Mouse (Mus musculus): ENCODE measurements around the gene Kcnh5. TPM values are rescaled to one million over a fixed set of nuclear protein-coding genes. Genes with fewer than 3 reads are reported as not detected.

Kcnh5 gene
- polyA plus RNA-seq, 1 experiment = 0.14 TPM

DNA sequence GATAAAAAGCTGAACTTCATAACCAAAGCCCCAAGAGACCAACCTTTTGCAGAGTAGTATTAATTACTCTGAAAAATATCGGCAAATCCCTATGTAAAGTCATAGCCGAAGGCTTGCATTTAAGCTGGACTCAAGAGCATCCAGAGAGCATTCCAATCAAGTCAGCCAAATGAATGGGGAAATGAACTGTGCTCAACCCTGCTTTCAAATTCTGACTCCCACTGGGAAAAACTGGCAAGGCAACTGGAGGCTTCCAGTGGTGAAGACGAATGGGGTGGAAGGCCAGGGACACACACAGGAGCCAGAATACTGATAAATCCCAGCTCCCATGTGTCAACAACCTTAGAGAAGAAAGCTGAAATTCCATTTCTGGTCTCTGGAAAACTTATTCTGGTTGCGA, 115.4 kb downstream of the Kcnh5 start:
- Histone ChIP-seq H3K4me1 (ENCODE audit: control insufficient read depth, insufficient read depth, low read length) (no peaks in the 10 kb centered on the region), H3K36me3 (ENCODE audit: control insufficient read depth, insufficient read depth, low read length) (no peaks in the 10 kb centered on the region), H3K27me3 (ENCODE audit: control insufficient read depth, insufficient read depth, low read length) (no peaks in the 10 kb centered on the region), H3K27ac (ENCODE audit: control insufficient read depth, insufficient read depth, low read depth, low read length) (no peak overlapping the region), H3K4me3 (ENCODE audit: control insufficient read depth, low read depth, low read length) (no peak overlapping the region)
- TF ChIP-seq POLR2A (IDR thresholded peaks at IDR 0.05; ENCODE audit: control insufficient read depth, low read depth, low read length) (no peak), CTCF (IDR thresholded peaks at IDR 0.05; ENCODE audit: control insufficient read depth, insufficient read depth, insufficient replicate concordance, low read depth, low read length) (no peak)

DNA sequence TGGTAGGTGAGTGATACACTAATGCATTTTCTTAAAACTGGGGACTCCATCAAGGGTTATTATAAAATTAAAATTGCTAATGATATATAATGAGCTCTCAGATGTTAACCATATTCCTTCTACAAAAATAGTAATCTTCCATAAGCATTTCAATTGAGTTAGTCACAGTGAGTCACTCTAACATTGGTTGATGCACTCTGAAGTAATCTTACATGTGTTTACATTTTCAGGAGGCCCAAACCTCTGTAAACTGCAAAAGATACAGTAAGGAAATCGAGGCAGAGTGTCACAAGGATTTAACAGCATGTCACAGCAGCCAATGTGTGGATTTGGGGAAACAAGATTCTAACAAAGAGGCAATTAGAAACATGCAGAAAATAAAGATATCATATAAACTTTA, 123.4 kb downstream of the Kcnh5 start:
- H3K4me3 ChIP-seq (ENCODE audit: control insufficient read depth, low read depth, low read length) = no peak overlapping the region
- no peak overlapping the region for H3K27ac ChIP-seq (ENCODE audit: control insufficient read depth, insufficient read depth, low read depth, low read length)
- H3K36me3 ChIP-seq (ENCODE audit: control insufficient read depth, insufficient read depth, low read length) = no peaks in the 10 kb centered on the region
- no peaks in the 10 kb centered on the region for H3K4me1 ChIP-seq (ENCODE audit: control insufficient read depth, insufficient read depth, low read length)
- H3K27me3 ChIP-seq (ENCODE audit: control insufficient read depth, insufficient read depth, low read length) = no peaks in the 10 kb centered on the region
- TF ChIP-seq POLR2A (IDR thresholded peaks at IDR 0.05; ENCODE audit: control insufficient read depth, low read depth, low read length) (no peak), CTCF (IDR thresholded peaks at IDR 0.05; ENCODE audit: control insufficient read depth, insufficient read depth, insufficient replicate concordance, low read depth, low read length) (no peak)

DNA sequence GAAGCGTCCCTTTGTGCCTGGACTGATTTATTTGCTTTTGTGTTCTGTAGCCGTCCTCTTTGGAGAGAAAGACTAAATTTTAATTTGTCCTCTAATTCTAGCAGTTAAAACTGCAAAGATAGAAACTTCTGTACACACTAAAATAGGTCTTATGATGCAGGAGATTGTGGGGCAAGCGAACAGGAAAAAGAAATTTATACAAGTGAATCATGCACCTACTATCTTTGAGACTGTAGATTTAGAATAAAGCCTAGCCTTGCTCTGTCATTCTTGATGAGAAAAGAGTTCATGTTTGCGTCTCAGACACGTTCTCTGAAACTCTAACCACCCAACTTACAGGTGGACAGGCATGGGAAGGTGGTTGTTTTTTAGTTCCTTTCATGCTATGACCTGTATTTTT, 140.4 kb downstream of the Kcnh5 start:
- no peaks in the 10 kb centered on the region for H3K36me3 ChIP-seq (ENCODE audit: control insufficient read depth, insufficient read depth, low read length)
- no peak overlapping the region for H3K4me3 ChIP-seq (ENCODE audit: control insufficient read depth, low read depth, low read length)
- H3K4me1 ChIP-seq (ENCODE audit: control insufficient read depth, insufficient read depth, low read length) = no peaks in the 10 kb centered on the region
- no peaks in the 10 kb centered on the region for H3K27me3 ChIP-seq (ENCODE audit: control insufficient read depth, insufficient read depth, low read length)
- H3K27ac ChIP-seq (ENCODE audit: control insufficient read depth, insufficient read depth, low read depth, low read length) = no peak overlapping the region
- TF ChIP-seq CTCF (IDR thresholded peaks at IDR 0.05; ENCODE audit: control insufficient read depth, insufficient read depth, insufficient replicate concordance, low read depth, low read length) (no peak), POLR2A (IDR thresholded peaks at IDR 0.05; ENCODE audit: control insufficient read depth, low read depth, low read length) (no peak)

DNA sequence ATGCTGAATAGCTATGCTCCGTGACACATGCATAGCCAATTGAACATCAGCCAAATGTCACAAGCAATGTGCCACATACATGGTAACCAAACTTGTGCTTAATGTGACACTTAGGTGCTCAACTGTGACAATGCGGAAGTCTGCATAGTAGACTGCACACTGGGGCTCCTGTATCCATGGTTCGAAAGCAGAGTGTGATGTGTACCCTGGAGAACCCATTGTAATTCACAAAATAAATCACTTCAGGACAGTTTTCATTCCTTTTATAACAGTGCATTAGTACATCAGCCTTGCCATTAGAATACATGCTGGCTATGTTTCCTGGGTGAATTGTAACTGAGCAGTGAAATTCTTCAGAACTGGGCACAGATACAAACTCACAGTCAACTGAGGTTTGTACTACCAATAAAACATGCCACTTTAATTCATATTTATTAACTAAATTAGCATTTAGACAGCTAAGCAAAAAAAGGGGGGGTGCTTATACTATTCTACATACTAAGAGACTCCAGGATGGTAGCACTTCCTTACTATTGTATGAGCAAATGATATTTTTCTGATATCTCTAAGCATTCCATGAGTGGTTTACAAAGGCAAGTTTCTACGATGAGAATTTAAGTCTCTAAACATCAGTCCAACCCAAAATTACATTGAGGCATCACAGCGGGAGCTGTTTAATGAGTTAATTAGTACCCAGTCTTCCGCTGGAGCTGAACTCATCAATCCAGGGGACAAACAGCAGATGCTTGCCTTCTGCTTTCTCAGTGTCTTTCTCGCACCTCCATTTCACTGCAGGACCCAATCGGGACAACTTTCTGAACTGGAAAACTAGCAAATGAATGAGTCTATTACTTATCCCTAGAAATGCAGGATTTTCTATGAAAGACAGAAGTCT, 144.9 kb downstream of the Kcnh5 start:
- Histone ChIP-seq H3K27ac (ENCODE audit: control insufficient read depth, insufficient read depth, low read depth, low read length) (no peak overlapping the region), H3K4me1 (ENCODE audit: control insufficient read depth, insufficient read depth, low read length) (no peaks in the 10 kb centered on the region), H3K27me3 (ENCODE audit: control insufficient read depth, insufficient read depth, low read length) (no peaks in the 10 kb centered on the region), H3K36me3 (ENCODE audit: control insufficient read depth, insufficient read depth, low read length) (no peaks in the 10 kb centered on the region), H3K4me3 (ENCODE audit: control insufficient read depth, low read depth, low read length) (no peak overlapping the region)
- TF ChIP-seq POLR2A (IDR thresholded peaks at IDR 0.05; ENCODE audit: control insufficient read depth, low read depth, low read length) (no peak), CTCF (IDR thresholded peaks at IDR 0.05; ENCODE audit: control insufficient read depth, insufficient read depth, insufficient replicate concordance, low read depth, low read length) (no peak)

DNA sequence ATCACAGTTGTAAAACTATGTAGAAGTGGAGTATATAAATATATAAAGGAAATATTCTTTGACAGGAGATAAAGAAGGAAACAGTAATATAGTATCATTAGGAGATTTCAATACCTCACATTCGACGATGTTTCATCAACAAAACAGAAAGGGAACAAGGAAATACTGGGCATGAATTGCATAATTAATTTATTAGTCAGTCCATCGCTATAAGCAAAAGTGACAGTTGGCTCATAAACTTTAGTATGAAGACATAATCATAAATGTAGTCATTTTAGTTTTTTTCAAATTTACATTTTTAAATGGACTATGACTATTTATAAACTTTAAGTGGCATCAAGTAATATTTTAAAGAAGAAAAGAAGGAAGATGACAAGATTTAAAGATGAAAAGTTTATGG, 205.9 kb downstream of the Kcnh5 start:
- no peak overlapping the region for H3K4me3 ChIP-seq (ENCODE audit: control insufficient read depth, low read depth, low read length)
- no peaks in the 10 kb centered on the region for H3K27me3 ChIP-seq (ENCODE audit: control insufficient read depth, insufficient read depth, low read length)
- no peaks in the 10 kb centered on the region for H3K36me3 ChIP-seq (ENCODE audit: control insufficient read depth, insufficient read depth, low read length)
- H3K4me1 ChIP-seq (ENCODE audit: control insufficient read depth, insufficient read depth, low read length) = no peaks in the 10 kb centered on the region
- H3K27ac ChIP-seq (ENCODE audit: control insufficient read depth, insufficient read depth, low read depth, low read length) = no peak overlapping the region
- TF ChIP-seq POLR2A (IDR thresholded peaks at IDR 0.05; ENCODE audit: control insufficient read depth, low read depth, low read length) (no peak), CTCF (IDR thresholded peaks at IDR 0.05; ENCODE audit: control insufficient read depth, insufficient read depth, insufficient replicate concordance, low read depth, low read length) (no peak)

DNA sequence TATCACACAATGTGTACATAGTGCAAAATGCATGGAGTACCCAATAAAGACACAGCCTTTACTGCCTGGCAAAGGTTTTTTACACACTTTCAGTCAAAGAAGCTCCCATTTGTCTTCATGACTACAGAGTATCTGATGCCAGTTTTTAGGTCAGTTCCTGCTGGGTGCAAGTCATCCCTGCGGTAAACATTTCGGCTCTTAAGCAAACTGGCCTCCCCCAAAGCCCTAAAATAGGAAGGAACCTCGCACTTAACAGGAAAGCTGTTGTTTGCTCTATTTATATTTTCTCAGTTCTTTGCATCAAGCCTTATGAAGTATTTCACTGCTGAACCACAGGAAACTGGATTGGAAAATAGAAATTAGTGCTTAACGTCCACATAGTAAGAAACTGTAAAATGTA, 207.7 kb downstream of the Kcnh5 start:
- H3K27me3 ChIP-seq (ENCODE audit: control insufficient read depth, insufficient read depth, low read length) = no peaks in the 10 kb centered on the region
- no peak overlapping the region for H3K4me3 ChIP-seq (ENCODE audit: control insufficient read depth, low read depth, low read length)
- H3K4me1 ChIP-seq (ENCODE audit: control insufficient read depth, insufficient read depth, low read length) = no peaks in the 10 kb centered on the region
- TF ChIP-seq POLR2A (IDR thresholded peaks at IDR 0.05; ENCODE audit: control insufficient read depth, low read depth, low read length) (no peak), CTCF (IDR thresholded peaks at IDR 0.05; ENCODE audit: control insufficient read depth, insufficient read depth, insufficient replicate concordance, low read depth, low read length) (no peak)
- no peaks in the 10 kb centered on the region for H3K36me3 ChIP-seq (ENCODE audit: control insufficient read depth, insufficient read depth, low read length)
- no peak overlapping the region for H3K27ac ChIP-seq (ENCODE audit: control insufficient read depth, insufficient read depth, low read depth, low read length)

DNA sequence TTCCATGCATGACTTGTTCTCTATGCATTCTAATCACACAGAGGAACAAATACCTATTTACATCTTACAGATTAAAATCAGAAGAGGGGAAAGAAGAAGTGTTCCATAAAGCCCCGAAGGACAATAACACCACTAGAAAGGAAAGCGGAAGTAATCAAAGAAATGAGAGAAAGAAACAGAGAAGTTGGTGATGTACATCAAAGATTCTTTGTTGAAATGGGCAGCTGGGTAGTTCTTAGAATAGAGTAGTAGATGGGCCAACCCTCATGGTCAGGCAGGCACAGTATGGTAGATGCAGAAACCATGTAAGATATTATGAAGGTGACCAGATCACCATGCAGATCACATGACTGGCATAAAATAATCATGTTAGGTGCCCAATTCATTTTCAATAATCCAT, 210.9 kb downstream of the Kcnh5 start:
- no peaks in the 10 kb centered on the region for H3K27me3 ChIP-seq (ENCODE audit: control insufficient read depth, insufficient read depth, low read length)
- no peaks in the 10 kb centered on the region for H3K4me1 ChIP-seq (ENCODE audit: control insufficient read depth, insufficient read depth, low read length)
- H3K27ac ChIP-seq (ENCODE audit: control insufficient read depth, insufficient read depth, low read depth, low read length) = no peak overlapping the region
- no peak overlapping the region for H3K4me3 ChIP-seq (ENCODE audit: control insufficient read depth, low read depth, low read length)
- no peaks in the 10 kb centered on the region for H3K36me3 ChIP-seq (ENCODE audit: control insufficient read depth, insufficient read depth, low read length)
- no peak for TF ChIP-seq CTCF (IDR thresholded peaks at IDR 0.05; ENCODE audit: control insufficient read depth, insufficient read depth, insufficient replicate concordance, low read depth, low read length)
- TF ChIP-seq POLR2A (IDR thresholded peaks at IDR 0.05; ENCODE audit: control insufficient read depth, low read depth, low read length) = no peak

Data from testis, adult 2 months (tissue).